Mouse (Mus musculus) intestine, embryonic 16.5 days (tissue): Measurements from ENCODE around the gene Tbl1xr1. TPM values are rescaled to one million over a fixed set of nuclear protein-coding genes. Genes with fewer than 3 reads are reported as not detected.

Experiments
- ATAC-seq: fragments of 200-750 bp; cut with Nextera tagmentation; 2 replicates; pipeline ENCODE4 v1.8.0; 2017; ENCODE audit warnings: moderate TSS enrichment, moderate library complexity
- H3K27ac ChIP-seq: fragments of 300-500 bp; sonication (generic); 2 replicates; pipeline ENCODE4 v1.5.1; 2014; ENCODE audit warnings: mild to moderate bottlenecking, low read length
- H3K27me3 ChIP-seq: fragments of 300-500 bp; sonication (generic); replicated peaks from 2 replicates; pipeline ENCODE4 v1.6.1; 2014; ENCODE audit warnings: low read length, control low read depth, mixed read lengths; ENCODE audit not compliant: control insufficient read depth, insufficient read depth
- H3K36me3 ChIP-seq: fragments of 300-500 bp; sonication (generic); 2 replicates; pipeline ENCODE4 v1.6.1; 2014; ENCODE audit warnings: low read length, control low read depth; ENCODE audit not compliant: control insufficient read depth, insufficient read depth
- H3K4me1 ChIP-seq: fragments of 300-500 bp; sonication (generic); 2 replicates; pipeline ENCODE4 v1.6.1; 2014; ENCODE audit warnings: low read length, control low read depth, mixed read lengths; ENCODE audit not compliant: control insufficient read depth, insufficient read depth
- H3K4me2 ChIP-seq: fragments of 300-500 bp; sonication (generic); 2 replicates; pipeline ENCODE4 v1.6.1; 2014; ENCODE audit warnings: low read depth, low read length, control low read depth
- H3K4me3 ChIP-seq: fragments of 300-500 bp; sonication (generic); 2 replicates; pipeline ENCODE4 v1.5.1; 2014; ENCODE audit warnings: mild to moderate bottlenecking, low read length
- H3K9ac ChIP-seq: fragments of 300-500 bp; sonication (generic); 2 replicates; pipeline ENCODE4 v1.6.1; 2014; ENCODE audit warnings: low read depth, low read length
- H3K9me3 ChIP-seq: fragments of 300-500 bp; sonication (generic); 2 replicates; pipeline ENCODE4 v1.6.1; 2016; ENCODE audit warnings: low read length, control low read depth; ENCODE audit not compliant: control insufficient read depth
- WGBS: fragments of 180-500 bp; shearing (Covaris S2); extraction: QIAGEN DNeasy Blood & Tissue Kit; methylation state at CpG from one replicate; pipeline ENCODE4 v1.1.7; 2014; 5-methylcytosine and 5-hydroxymethylcytosine counted together
- polyA plus RNA-seq: library from polyadenylated mRNA; unstranded; fragments of >200 nt; fragmentation: Nextera tagmentation; extraction: Ambion mirVana; gene quantifications from 2 replicates; pipeline ENCODE4 v1.2.1, GENCODE M21; 2015

Tbl1xr1 gene
- polyA plus RNA-seq: 9.5 and 10.3 TPM in 2 replicates

DNA sequence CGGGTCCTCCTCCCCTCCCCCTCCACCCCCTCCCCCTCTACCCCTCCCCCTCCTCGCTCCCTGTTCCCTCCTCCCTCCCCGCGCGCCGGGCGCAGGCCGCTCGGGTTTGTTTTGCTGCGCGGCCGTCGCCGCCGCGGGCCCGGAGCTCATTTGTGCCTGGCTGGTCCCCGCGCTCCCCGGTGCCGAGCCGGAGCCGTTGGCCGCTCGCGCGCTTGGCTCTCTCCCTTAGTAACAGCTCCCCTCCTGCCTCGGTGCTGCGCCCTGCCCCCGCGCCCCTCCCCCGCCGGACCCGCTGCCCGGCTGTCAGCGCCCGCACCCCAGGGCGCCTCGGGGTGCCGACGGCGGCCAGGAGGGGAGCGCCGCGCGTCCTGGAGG, at the start of gene Tbl1xr1:
TSS of gene Tbl1xr1 (plus strand) at position 92 of the 375 bp plus-strand sequence.
- ATAC-seq: peak; percentile 87
- H3K4me1 ChIP-seq: peaks cover 14% of the 10 kb centered on the region
- peak within 1 kb of the TSS; percentile 98 for H3K9ac ChIP-seq
- no peaks in the 10 kb centered on the region for H3K9me3 ChIP-seq
- peak within 1 kb of the TSS; percentile 97 for H3K27ac ChIP-seq
- no peaks in the 10 kb centered on the region for H3K36me3 ChIP-seq
- no peaks in the 10 kb centered on the region for H3K27me3 ChIP-seq
- 0% methylated on average over 40 of the region's 46 CpGs for WGBS
- peak within 1 kb of the TSS; percentile 92 for H3K4me3 ChIP-seq
- peak within 1 kb of the TSS; percentile 82 for H3K4me2 ChIP-seq

DNA sequence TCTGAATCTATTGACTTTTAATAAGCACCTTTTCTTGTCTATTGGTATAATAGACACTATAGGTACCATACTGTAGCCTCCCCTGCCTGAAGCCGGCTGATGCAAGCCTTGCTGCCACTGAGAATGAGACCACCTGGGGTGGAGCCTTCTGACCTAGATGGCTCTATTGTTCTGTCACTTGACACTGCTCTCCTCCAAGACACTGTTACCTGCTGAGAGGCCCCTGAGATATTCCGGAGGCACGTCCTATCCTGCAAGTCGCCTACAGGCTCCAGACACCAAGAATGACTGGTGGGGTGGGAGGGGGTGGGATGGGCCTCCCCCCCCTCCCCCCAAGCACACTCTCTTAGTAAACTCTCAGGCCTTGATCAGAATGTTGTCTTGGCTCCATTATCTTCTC, 38.4 kb upstream of the Tbl1xr1 start:
- Histone ChIP-seq H3K4me1 (no peaks in the 10 kb centered on the region), H3K4me2 (no peak overlapping the region), H3K9me3 (no peaks in the 10 kb centered on the region), H3K4me3 (no peak overlapping the region), H3K27me3 (no peaks in the 10 kb centered on the region), H3K36me3 (no peaks in the 10 kb centered on the region), H3K9ac (no peak overlapping the region), H3K27ac (no peak overlapping the region)
- WGBS: 51% methylated on average over 4 of the region's 4 CpGs
- ATAC-seq: no peak

DNA sequence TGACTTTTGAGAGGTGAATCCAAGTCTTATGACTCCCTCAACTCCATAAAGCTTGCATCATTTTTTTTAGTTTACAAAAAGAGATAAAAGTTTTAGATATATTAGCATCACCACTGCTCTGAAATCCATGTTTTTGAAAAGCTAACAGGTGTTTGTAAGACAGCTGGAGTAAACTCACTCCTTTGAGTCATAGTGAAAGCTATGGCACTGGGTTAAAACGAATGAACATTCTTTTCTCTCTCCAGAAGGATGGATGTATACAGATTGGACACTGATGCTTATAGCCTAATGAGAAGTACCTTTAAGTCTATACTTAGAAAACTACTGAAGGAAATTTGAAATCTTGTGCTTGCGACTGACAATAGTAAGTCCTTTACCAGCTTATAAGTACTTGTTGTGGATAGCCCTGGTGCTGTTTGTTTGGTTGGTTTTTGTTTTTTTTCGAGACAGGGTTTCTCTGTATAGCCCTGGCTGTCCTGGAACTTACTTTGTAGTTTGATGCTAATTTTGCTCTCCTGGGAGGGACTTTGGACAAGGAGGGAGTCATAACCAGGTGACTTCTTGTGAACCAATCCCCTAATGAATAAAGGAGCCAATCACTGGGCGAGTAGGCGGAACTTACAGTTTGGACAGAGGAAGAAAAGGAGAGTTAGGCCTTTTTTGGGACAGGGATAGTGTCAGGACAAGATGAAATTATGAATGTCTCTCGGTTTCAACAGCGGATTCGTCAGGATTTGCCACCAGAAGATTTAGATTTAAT, 37.2 kb upstream of the Tbl1xr1 start:
- H3K9me3 ChIP-seq: no peaks in the 10 kb centered on the region
- no peaks in the 10 kb centered on the region for H3K36me3 ChIP-seq
- 86% methylated on average over 8 of the region's 8 CpGs for WGBS
- H3K4me2 ChIP-seq: no peak overlapping the region
- no peaks in the 10 kb centered on the region for H3K4me1 ChIP-seq
- ATAC-seq: no peak
- no peaks in the 10 kb centered on the region for H3K27me3 ChIP-seq
- H3K4me3 ChIP-seq: no peak overlapping the region
- H3K27ac ChIP-seq: no peak overlapping the region
- no peak overlapping the region for H3K9ac ChIP-seq

DNA sequence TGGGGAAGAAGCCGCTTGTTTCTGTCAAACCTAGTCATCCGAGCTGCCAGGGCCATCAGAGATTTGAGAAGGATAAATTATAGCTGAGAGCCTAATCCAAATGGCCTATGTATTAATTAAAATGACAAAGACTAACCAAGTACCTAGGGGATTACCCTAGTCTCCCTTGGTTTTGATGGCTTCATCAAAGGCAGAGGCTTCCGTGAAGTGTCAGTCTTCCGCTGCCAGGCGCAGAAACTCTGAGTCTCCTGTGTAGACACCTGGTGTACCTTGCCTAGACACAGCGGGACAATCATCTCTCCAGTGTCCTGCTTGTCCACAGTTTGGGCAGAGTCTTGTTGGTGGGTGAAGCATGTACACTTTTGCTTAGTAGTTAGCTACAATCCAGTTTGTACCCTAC, 35.8 kb upstream of the Tbl1xr1 start:
- Histone ChIP-seq H3K36me3 (no peaks in the 10 kb centered on the region), H3K27me3 (no peaks in the 10 kb centered on the region), H3K4me2 (no peak overlapping the region), H3K27ac (no peak overlapping the region), H3K4me3 (no peak overlapping the region), H3K9ac (no peak overlapping the region), H3K9me3 (no peaks in the 10 kb centered on the region), H3K4me1 (no peaks in the 10 kb centered on the region)
- WGBS: 86% methylated on average over 6 of the region's 6 CpGs
- ATAC-seq: no peak

DNA sequence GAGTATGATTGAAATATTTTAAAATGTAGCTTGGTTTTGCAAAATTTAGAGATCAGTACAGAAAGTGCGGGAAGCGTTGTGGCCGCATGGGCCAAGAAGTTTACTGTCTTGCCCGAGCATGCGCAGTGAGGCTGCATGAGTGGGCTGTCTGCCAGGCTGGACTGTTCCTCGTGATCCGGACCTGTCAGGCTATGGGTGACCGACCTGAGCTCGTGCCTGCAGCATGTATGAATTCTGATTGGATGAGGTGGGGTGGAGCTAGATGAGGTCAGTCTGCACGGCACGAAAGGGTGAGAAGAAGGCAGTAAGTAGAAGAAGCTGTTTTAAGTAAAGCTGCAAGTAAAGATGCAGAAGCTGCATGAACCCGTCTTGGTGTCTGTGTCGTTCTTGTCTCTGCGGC, 29.2 kb upstream of the Tbl1xr1 start:
- no peak for ATAC-seq
- H3K27ac ChIP-seq: no peak overlapping the region
- H3K9me3 ChIP-seq: no peaks in the 10 kb centered on the region
- no peak overlapping the region for H3K9ac ChIP-seq
- H3K4me3 ChIP-seq: no peak overlapping the region
- H3K27me3 ChIP-seq: no peaks in the 10 kb centered on the region
- no peaks in the 10 kb centered on the region for H3K36me3 ChIP-seq
- no peak overlapping the region for H3K4me2 ChIP-seq
- WGBS: 89% methylated on average over 14 of the region's 14 CpGs
- no peaks in the 10 kb centered on the region for H3K4me1 ChIP-seq

DNA sequence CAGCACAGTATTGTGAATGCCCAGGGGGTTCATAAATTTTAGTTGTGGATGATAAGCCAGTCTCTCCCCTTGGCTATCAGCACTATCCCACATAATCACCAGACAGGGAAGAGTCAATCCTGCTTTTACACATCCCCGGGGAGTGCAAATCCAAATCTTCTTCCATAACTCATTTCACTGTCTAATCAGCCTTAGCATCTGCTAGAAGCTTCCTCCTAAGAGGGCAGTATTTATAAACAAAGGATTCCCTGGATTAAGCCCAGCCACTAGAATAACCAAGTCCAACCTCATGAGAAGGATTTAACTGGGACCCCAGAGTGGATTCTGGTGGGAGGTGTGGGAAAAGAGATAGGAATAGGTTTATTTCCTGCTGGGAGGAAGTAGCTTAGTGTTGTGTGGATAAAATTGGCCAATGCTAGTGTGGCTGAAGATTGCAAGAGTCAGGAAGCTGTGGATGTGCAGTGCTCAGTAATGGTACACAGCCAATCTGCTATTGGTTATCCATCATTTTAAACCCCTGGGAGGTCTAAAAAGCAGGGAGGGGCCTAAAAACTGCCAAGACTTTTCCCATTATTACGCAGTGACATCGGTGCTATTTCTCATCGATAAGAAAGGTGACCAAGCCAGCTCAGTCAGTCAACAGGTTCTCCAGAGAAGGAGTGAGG, 19.7 kb upstream of the Tbl1xr1 start:
- Histone ChIP-seq H3K9ac (no peak overlapping the region), H3K36me3 (no peaks in the 10 kb centered on the region), H3K4me1 (no peaks in the 10 kb centered on the region), H3K4me3 (no peak overlapping the region), H3K9me3 (no peaks in the 10 kb centered on the region), H3K4me2 (no peak overlapping the region), H3K27me3 (no peaks in the 10 kb centered on the region), H3K27ac (no peak overlapping the region)
- 75% methylated on average over 4 of the region's 4 CpGs for WGBS
- 0 out of 2 replicates have a peak, but pooled peaks have one; percentile 36 for ATAC-seq

DNA sequence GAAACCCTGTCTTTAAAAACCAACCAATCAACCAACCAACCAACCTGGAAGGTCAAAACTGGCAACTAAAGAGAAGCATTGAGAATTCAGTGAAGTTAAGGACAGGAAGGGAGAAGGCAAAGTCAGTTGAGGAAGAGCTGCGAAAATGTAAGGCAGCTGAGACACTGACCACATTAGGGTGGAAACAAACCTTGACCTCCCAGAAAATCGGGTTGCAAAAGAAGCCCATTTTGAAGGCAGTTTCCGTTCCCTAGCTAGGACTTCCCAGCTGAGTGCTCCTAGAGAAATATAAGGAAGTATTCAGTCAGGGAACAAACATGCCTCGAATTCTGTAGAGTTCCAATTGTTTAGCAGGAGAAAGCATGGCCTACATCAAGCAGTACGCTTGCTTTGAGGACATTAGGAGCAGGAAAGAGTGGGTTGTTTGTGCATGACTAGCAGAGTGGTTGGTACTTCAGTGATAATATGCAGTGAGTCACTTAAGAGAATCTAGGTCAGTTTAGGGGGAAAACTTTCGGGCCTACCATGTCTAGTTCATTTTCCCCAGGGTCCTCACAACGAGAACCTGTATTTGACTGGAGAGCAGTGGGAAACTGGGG, 18.1 kb upstream of the Tbl1xr1 start:
- WGBS: 82% methylated on average over 7 of the region's 7 CpGs
- Histone ChIP-seq H3K4me2 (no peak overlapping the region), H3K4me3 (no peak overlapping the region)

DNA sequence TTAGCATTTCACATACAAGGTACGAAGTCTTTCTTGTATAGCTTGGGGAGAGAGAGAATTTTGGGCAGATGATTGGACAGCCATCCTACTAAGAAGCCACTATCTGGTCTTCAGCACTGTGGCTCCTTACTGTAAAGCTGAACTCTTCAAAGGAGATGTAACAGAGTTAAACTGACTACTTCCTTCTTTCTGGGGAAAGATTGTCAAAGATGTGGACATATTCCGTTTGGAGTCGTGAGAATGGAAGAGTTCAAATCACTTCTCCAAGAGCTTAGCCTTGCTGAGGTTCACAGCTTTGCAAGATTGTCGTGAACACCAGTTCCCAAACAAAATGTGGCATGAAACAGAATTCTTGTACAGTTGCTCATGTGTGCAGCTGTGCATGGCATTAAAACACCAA, 15.3 kb upstream of the Tbl1xr1 start:
- ATAC-seq: no peak
- H3K36me3 ChIP-seq: no peaks in the 10 kb centered on the region
- H3K27ac ChIP-seq: no peak overlapping the region
- H3K4me1 ChIP-seq: no peaks in the 10 kb centered on the region
- 86% methylated on average over 4 of the region's 4 CpGs for WGBS
- no peaks in the 10 kb centered on the region for H3K27me3 ChIP-seq
- no peak overlapping the region for H3K4me2 ChIP-seq
- no peak overlapping the region for H3K4me3 ChIP-seq
- H3K9me3 ChIP-seq: no peaks in the 10 kb centered on the region
- no peak overlapping the region for H3K9ac ChIP-seq

More for the DNA sequence above, 18.1 kb upstream of the Tbl1xr1 start:
- H3K9ac ChIP-seq: no peak overlapping the region
- no peaks in the 10 kb centered on the region for H3K4me1 ChIP-seq
- no peak for ATAC-seq
- no peaks in the 10 kb centered on the region for H3K27me3 ChIP-seq
- H3K27ac ChIP-seq: no peak overlapping the region
- H3K9me3 ChIP-seq: no peaks in the 10 kb centered on the region
- H3K36me3 ChIP-seq: no peaks in the 10 kb centered on the region

DNA sequence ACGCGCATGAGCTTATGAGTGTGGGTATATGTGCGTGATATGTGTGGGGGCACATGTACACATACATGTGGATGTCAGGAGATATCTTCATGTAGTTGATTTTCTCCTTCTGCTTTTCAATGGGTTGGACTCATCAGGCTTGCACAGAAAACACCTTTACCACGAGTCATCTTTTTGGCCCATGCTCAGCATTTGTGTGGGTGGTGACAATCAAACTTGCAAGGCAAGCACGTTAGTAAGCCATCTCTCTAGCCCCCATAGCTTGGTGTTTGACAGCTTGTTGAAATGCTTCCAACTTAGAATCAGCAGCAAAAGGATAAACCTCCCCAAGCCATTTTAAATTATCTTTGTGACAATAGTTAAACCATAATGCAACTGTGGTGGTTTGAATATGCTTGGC, 7.8 kb upstream of the Tbl1xr1 start:
- no peaks in the 10 kb centered on the region for H3K36me3 ChIP-seq
- no peak overlapping the region for H3K4me3 ChIP-seq
- no peak overlapping the region for H3K27ac ChIP-seq
- ATAC-seq: no peak
- 86% methylated on average over 5 of the region's 5 CpGs for WGBS
- H3K9me3 ChIP-seq: no peaks in the 10 kb centered on the region
- H3K9ac ChIP-seq: no peak overlapping the region
- no peak overlapping the region for H3K4me2 ChIP-seq
- no peaks in the 10 kb centered on the region for H3K27me3 ChIP-seq
- H3K4me1 ChIP-seq: no peaks in the 10 kb centered on the region
